Mouse (Mus musculus): ENCODE measurements around the gene Ap2b1. TPM values are rescaled to one million over a fixed set of nuclear protein-coding genes. Genes with fewer than 3 reads are reported as not detected.

The Ap2b1 gene
- polyA plus RNA-seq, 1 experiment from 2014 or later, result 51.5 TPM

Other genes with a start within 250 kb of the Ap2b1 start
- gene Slfn2, start 233.9 kb upstream of the Ap2b1 start, polyA plus RNA-seq (2014; fragmentation: Nextera tagmentation; extraction: Ambion mirVana), result 2.4 and 2.7 TPM in 2 replicates
- gene Slfn1, start 182.2 kb upstream of the Ap2b1 start, polyA plus RNA-seq (2014; fragmentation: Nextera tagmentation; extraction: Ambion mirVana), result not detected in 2 replicates
- 0.06 TPM in 1 of 2 replicates, not detected in the other for gene Slfn4, start 123.8 kb upstream of the Ap2b1 start, polyA plus RNA-seq (2014; fragmentation: Nextera tagmentation; extraction: Ambion mirVana)
- 1.4 and 1.5 TPM in 2 replicates for gene Slfn3, start 107.7 kb upstream of the Ap2b1 start, polyA plus RNA-seq (2014; fragmentation: Nextera tagmentation; extraction: Ambion mirVana)
- gene Slfn14, start 12.3 kb upstream of the Ap2b1 start, polyA plus RNA-seq (2014; fragmentation: Nextera tagmentation; extraction: Ambion mirVana), result 3.1 and 3.9 TPM in 2 replicates
- gene Pex12, start 3.6 kb downstream of the Ap2b1 start, polyA plus RNA-seq (2014; fragmentation: Nextera tagmentation; extraction: Ambion mirVana), result 9.6 and 9.7 TPM in 2 replicates
- 4.4 and 5.3 TPM in 2 replicates for gene Rasl10b, start 110.1 kb downstream of the Ap2b1 start, polyA plus RNA-seq (2014; fragmentation: Nextera tagmentation; extraction: Ambion mirVana)
- gene Gas2l2, start 130.4 kb downstream of the Ap2b1 start, polyA plus RNA-seq (2014; fragmentation: Nextera tagmentation; extraction: Ambion mirVana), result 0.10 and 0.14 TPM in 2 replicates
- gene 1700020L24Rik, start 138.7 kb downstream of the Ap2b1 start, polyA plus RNA-seq (2014; fragmentation: Nextera tagmentation; extraction: Ambion mirVana), result 2.1 and 2.3 TPM in 2 replicates
- gene Mmp28, start 164.0 kb downstream of the Ap2b1 start, polyA plus RNA-seq (2014; fragmentation: Nextera tagmentation; extraction: Ambion mirVana), result 3.3 and 5.6 TPM in 2 replicates
- 6.0 and 15.1 TPM in 2 replicates for gene Taf15, start 174.1 kb downstream of the Ap2b1 start, polyA plus RNA-seq (2014; fragmentation: Nextera tagmentation; extraction: Ambion mirVana)
- not detected in 2 replicates for gene Heatr9, start 223.2 kb downstream of the Ap2b1 start, polyA plus RNA-seq (2014; fragmentation: Nextera tagmentation; extraction: Ambion mirVana)
- gene Ccl5, start 231.5 kb downstream of the Ap2b1 start, polyA plus RNA-seq (2014; fragmentation: Nextera tagmentation; extraction: Ambion mirVana), result 0.35 TPM in 1 of 2 replicates, not detected in the other

Data from heart, embryonic 11.5 days (tissue).